Comparison of ENCODE assay signal across 29 mouse cellular contexts in genomic region chr4:154123553-154123952, GRCm38 (mm10). TPM values are rescaled to one million over a fixed set of nuclear protein-coding genes. Genes with fewer than 3 reads are reported as not detected.
"Had no signal": no experiment of that assay in that cellular context is flagged by ENCODE, and none has a peak within 500 bp of the region (broad histone marks: within the 10 kb centered on the region; RNA-seq: fewer than 3 reads in every experiment).

No protein-coding gene starts in this region.

- H3K9me3 ChIP-seq: embryonic facial prominence, embryonic 10.5 days; embryonic facial prominence, embryonic 12.5 days; embryonic facial prominence, embryonic 13.5 days; embryonic facial prominence, embryonic 15.5 days; forebrain, embryonic 10.5 days; forebrain, embryonic 12.5 days; forebrain, embryonic 13.5 days; forebrain, embryonic 15.5 days had no signal

- H3K4me1 ChIP-seq: embryonic facial prominence, embryonic 12.5 days; embryonic facial prominence, embryonic 13.5 days; embryonic facial prominence, embryonic 15.5 days; forebrain, embryonic 12.5 days; forebrain, embryonic 15.5 days had no signal

- H3K36me3 ChIP-seq: embryonic facial prominence, embryonic 10.5 days; embryonic facial prominence, embryonic 12.5 days; embryonic facial prominence, embryonic 13.5 days; embryonic facial prominence, embryonic 15.5 days; forebrain, embryonic 10.5 days; forebrain, embryonic 12.5 days; forebrain, embryonic 15.5 days had no signal

- H3K4me2 ChIP-seq: embryonic facial prominence, embryonic 12.5 days; embryonic facial prominence, embryonic 13.5 days; embryonic facial prominence, embryonic 15.5 days; forebrain, embryonic 12.5 days; forebrain, embryonic 13.5 days; forebrain, embryonic 15.5 days had no signal

- H3K27ac ChIP-seq: embryonic facial prominence, embryonic 10.5 days; embryonic facial prominence, embryonic 12.5 days; embryonic facial prominence, embryonic 13.5 days; embryonic facial prominence, embryonic 15.5 days; forebrain, embryonic 10.5 days; forebrain, embryonic 12.5 days; forebrain, embryonic 13.5 days; forebrain, embryonic 15.5 days; gastrocnemius, adult 2 months; heart, adult 2 months had no signal

- H3K4me3 ChIP-seq: embryonic facial prominence, embryonic 10.5 days; embryonic facial prominence, embryonic 12.5 days; embryonic facial prominence, embryonic 13.5 days; embryonic facial prominence, embryonic 15.5 days; erythroblast, embryonic 14.5 days; forebrain, embryonic 10.5 days; forebrain, embryonic 12.5 days; forebrain, embryonic 13.5 days; forebrain, embryonic 15.5 days; gastrocnemius, adult 2 months; heart, adult 2 months had no signal

- H3K9ac ChIP-seq: embryonic facial prominence, embryonic 12.5 days; embryonic facial prominence, embryonic 13.5 days; embryonic facial prominence, embryonic 15.5 days; forebrain, embryonic 12.5 days; forebrain, embryonic 13.5 days; forebrain, embryonic 15.5 days; forebrain, postnatal 0 days had no signal

- DNase-seq: cerebellum, adult 9-10 months; cerebellum, adult 9-11 months; cerebellum, postnatal 10 days; cerebellum, postnatal 25 days; cerebellum, postnatal 36 days; embryo, embryonic 11 days; forebrain, postnatal 0 days; gastrocnemius, adult 2 months; gastrocnemius, postnatal 10 days; gastrocnemius, postnatal 14 days; gastrocnemius, postnatal 25 days; gastrocnemius, postnatal 36 days; heart, adult 11 months; heart, adult 18-20 months; heart, adult 2 months had no signal

- H3K27me3 ChIP-seq: forebrain, embryonic 15.5 days had no signal

RNA-seq across cellular contexts. Expression of gene Trp73, which starts 16.5 kb away (rescaled TPM):
- total RNA-seq: common myeloid progenitor, adult 5-6 weeks; gastrocnemius, adult 18-20 months; gastrocnemius, adult 2 months; gastrocnemius, adult 8-10 months; gastrocnemius, postnatal 10 days; gastrocnemius, postnatal 36 days; granulocyte monocyte progenitor cell, adult 5-6 weeks; heart, adult 2 months; heart, adult 8-10 months had no signal

RNA-seq across cellular contexts. Expression of gene Megf6, which starts 47.0 kb away (rescaled TPM):
- total RNA-seq: common myeloid progenitor, adult 5-6 weeks; granulocyte monocyte progenitor cell, adult 5-6 weeks had no signal
